Mouse (Mus musculus): ENCODE data around the gene Slc38a11. TPM values are rescaled to one million over a fixed set of nuclear protein-coding genes. Genes with fewer than 3 reads are reported as not detected.

The Slc38a11 gene
- total and polyA plus RNA-seq, 3 experiments, result 1.3 to 1.4 (median 1.3) TPM

GRCm38 (mm10) chr2:65293411-65293810 is 70.4 kb downstream of the Slc38a11 start:
- Histone ChIP-seq H3K9ac (ENCODE audit: low read depth, low read length) (no peak overlapping the region), H3K27ac (no peak overlapping the region), H3K36me3 (ENCODE audit: control insufficient read depth, insufficient read depth, low read length) (no peaks in the 10 kb centered on the region), H3K79me2 (replicated peaks; ENCODE audit: control insufficient read depth, insufficient read depth, low read length) (no peaks in the 10 kb centered on the region), H3K27me3 (ENCODE audit: control insufficient read depth, insufficient read depth, low read length) (no peaks in the 10 kb centered on the region), H3K4me3 (no peak overlapping the region), H3K4me1 (ENCODE audit: control insufficient read depth, insufficient read depth, low read length) (no peaks in the 10 kb centered on the region; the same call in 1 of the 2 replicates)
- TF ChIP-seq EP300 (IDR thresholded peaks at IDR 0.05; ENCODE audit: insufficient read depth, low read depth, low read length) (no peak), POLR2A (IDR thresholded peaks at IDR 0.05; ENCODE audit: insufficient read depth, low read depth, low read length) (no peak), CTCF (IDR thresholded peaks at IDR 0.05) (no peak)
- 78% methylated on average over 8 of the region's 8 CpGs for WGBS
- intact Hi-C loops (cut with DNase I), result loop anchor here (5.0 kb wide), 1 partner anchor 56 kb away; the partner anchor contains the start of gene Cobll1
- DNase-seq, result peak in 1 of 2 experiments; percentile 6

- H3K36me3 ChIP-seq (ENCODE audit: control insufficient read depth, insufficient read depth, low read length), result no peaks in the 10 kb centered on the region
- no peak overlapping the region for H3K9ac ChIP-seq (ENCODE audit: low read depth, low read length)
- H3K27ac ChIP-seq, result no peak overlapping the region
- TF ChIP-seq POLR2A (IDR thresholded peaks at IDR 0.05; ENCODE audit: insufficient read depth, low read depth, low read length), result no peak
- no peak for TF ChIP-seq EP300 (IDR thresholded peaks at IDR 0.05; ENCODE audit: insufficient read depth, low read depth, low read length)
- TF ChIP-seq CTCF (IDR thresholded peaks at IDR 0.05), result no peak
- no peaks in the 10 kb centered on the region for H3K27me3 ChIP-seq (ENCODE audit: control insufficient read depth, insufficient read depth, low read length)
- H3K4me1 ChIP-seq (ENCODE audit: control insufficient read depth, insufficient read depth, low read length), result peaks cover 3% of the 10 kb centered on the region
- DNase-seq, result no peak
- intact Hi-C loops (cut with DNase I), result loop anchor here (5.0 kb wide), 1 partner anchor 52 kb away; the partner anchor contains the start of gene Cobll1
- WGBS, result 79% methylated on average over 4 of the region's 4 CpGs
- no peaks in the 10 kb centered on the region for H3K79me2 ChIP-seq (replicated peaks; ENCODE audit: control insufficient read depth, insufficient read depth, low read length)
- no peak overlapping the region for H3K4me3 ChIP-seq
These were observed 74.1 kb downstream of the Slc38a11 start for GRCm38 (mm10) chr2:65289721-65290120.

- Histone ChIP-seq H3K9ac (ENCODE audit: low read depth, low read length) (no peak overlapping the region), H3K27me3 (ENCODE audit: control insufficient read depth, insufficient read depth, low read length) (no peaks in the 10 kb centered on the region), H3K4me1 (ENCODE audit: control insufficient read depth, insufficient read depth, low read length) (peaks cover 3% of the 10 kb centered on the region), H3K36me3 (ENCODE audit: control insufficient read depth, insufficient read depth, low read length) (no peaks in the 10 kb centered on the region), H3K79me2 (replicated peaks; ENCODE audit: control insufficient read depth, insufficient read depth, low read length) (no peaks in the 10 kb centered on the region), H3K27ac (no peak overlapping the region), H3K4me3 (no peak overlapping the region)
- 68% methylated on average over 1 of the region's 1 CpGs for WGBS
- DNase-seq, result no peak
- no peak for TF ChIP-seq POLR2A (IDR thresholded peaks at IDR 0.05; ENCODE audit: insufficient read depth, low read depth, low read length)
- TF ChIP-seq EP300 (IDR thresholded peaks at IDR 0.05; ENCODE audit: insufficient read depth, low read depth, low read length), result no peak
- TF ChIP-seq CTCF (IDR thresholded peaks at IDR 0.05), result no peak
- intact Hi-C loops (cut with DNase I), result no loop called here
These were observed 75.1 kb downstream of the Slc38a11 start for GRCm38 (mm10) chr2:65288696-65289095.

DNA sequence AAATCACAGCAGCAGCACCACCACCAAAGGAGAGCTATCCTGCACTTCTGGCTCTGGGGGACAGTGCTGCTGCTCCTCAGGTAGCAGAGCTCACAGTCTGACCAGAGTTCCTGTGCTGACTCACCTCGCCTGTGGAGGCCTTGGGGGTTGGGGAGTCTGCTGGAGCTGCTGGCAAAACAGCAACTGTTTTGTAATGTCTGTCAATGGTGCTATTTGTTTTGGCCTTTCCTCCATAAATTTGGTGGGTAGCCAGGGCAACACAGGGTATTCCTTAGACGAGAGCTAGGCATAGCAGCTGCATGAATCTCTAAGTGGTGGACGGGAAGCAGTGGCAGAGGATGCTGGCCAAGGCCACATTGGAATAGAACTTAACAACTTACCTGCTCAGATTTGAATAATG is 78.5 kb downstream of the Slc38a11 start:
- Histone ChIP-seq H3K27me3 (ENCODE audit: control insufficient read depth, insufficient read depth, low read length) (no peaks in the 10 kb centered on the region), H3K27ac (no peak overlapping the region), H3K36me3 (ENCODE audit: control insufficient read depth, insufficient read depth, low read length) (no peaks in the 10 kb centered on the region), H3K4me1 (ENCODE audit: control insufficient read depth, insufficient read depth, low read length) (peaks cover 3% of the 10 kb centered on the region), H3K9ac (ENCODE audit: low read depth, low read length) (no peak overlapping the region), H3K4me3 (no peak overlapping the region), H3K79me2 (replicated peaks; ENCODE audit: control insufficient read depth, insufficient read depth, low read length) (no peaks in the 10 kb centered on the region)
- TF ChIP-seq POLR2A (IDR thresholded peaks at IDR 0.05; ENCODE audit: insufficient read depth, low read depth, low read length) (no peak), CTCF (IDR thresholded peaks at IDR 0.05) (no peak), EP300 (IDR thresholded peaks at IDR 0.05; ENCODE audit: insufficient read depth, low read depth, low read length) (no peak)
- intact Hi-C loops (cut with DNase I), result no loop called here
- WGBS, result 65% methylated on average over 3 of the region's 3 CpGs
- peak in 1 of 2 experiments; percentile 38 for DNase-seq

DNA sequence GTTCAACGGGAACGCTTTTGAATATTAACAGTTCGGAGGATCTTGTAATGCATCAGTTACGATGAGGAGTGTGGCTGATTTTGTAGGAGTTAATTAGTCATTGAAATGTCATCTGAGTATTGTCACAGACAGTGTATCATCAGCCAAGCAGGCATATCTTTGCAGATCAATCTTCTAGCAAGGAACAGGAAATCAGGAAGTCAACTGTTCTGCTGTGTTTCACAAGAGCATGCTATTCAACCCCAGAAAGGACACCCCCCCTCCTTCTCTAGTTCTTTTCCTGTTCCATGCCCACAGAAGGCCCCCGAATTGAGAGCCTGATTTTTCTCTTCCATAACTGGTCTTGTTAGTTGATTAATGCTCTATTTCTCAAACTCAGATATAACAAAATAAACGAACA is 80.9 kb downstream of the Slc38a11 start:
- intact Hi-C loops (cut with DNase I), result no loop called here
- 74% methylated on average over 6 of the region's 6 CpGs for WGBS

DNA sequence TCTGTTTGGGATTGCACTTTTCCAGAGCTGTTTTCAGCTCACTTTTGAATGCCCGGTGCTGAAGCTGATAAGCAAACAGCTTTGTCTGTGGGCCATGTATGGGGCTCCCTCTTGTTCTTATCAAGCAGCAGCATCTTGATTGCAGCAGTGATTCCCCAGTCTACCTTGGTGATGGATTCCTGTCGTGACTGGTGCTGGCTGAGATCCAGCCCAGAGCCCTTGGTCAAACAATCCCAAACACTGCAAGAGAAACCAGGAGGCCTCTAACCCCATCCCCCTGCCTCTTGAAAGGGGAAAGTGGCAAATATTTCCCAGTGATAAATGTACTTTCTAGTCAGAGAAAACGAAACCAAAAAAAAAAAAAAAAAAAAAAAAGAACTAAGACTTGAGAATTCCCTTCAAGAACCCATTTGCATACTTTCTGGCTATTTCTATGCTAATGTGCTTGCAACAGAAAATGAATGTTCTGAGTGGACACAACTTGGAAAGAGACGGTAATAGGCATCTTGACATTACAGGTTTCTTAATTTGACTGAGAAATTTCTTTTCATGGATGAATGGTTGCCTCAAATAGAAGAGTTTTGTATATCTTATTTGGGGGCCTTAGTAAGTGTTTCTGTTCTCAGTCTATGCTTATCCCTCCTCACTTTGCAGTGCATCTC is 84.7 kb downstream of the Slc38a11 start:
- Histone ChIP-seq H3K4me1 (ENCODE audit: control insufficient read depth, insufficient read depth, low read length) (no peaks in the 10 kb centered on the region), H3K27ac (no peak overlapping the region), H3K9ac (ENCODE audit: low read depth, low read length) (no peak overlapping the region), H3K4me3 (no peak overlapping the region), H3K36me3 (ENCODE audit: control insufficient read depth, insufficient read depth, low read length) (no peaks in the 10 kb centered on the region), H3K27me3 (ENCODE audit: control insufficient read depth, insufficient read depth, low read length) (no peaks in the 10 kb centered on the region), H3K79me2 (replicated peaks; ENCODE audit: control insufficient read depth, insufficient read depth, low read length) (no peaks in the 10 kb centered on the region)
- 34% methylated on average over 4 of the region's 4 CpGs for WGBS
- intact Hi-C loops (cut with DNase I), result no loop called here
- no peak for DNase-seq
- TF ChIP-seq EP300 (IDR thresholded peaks at IDR 0.05; ENCODE audit: insufficient read depth, low read depth, low read length), result no peak

More for the DNA sequence above, 80.9 kb downstream of the Slc38a11 start:
- Histone ChIP-seq H3K36me3 (ENCODE audit: control insufficient read depth, insufficient read depth, low read length) (no peaks in the 10 kb centered on the region), H3K27me3 (ENCODE audit: control insufficient read depth, insufficient read depth, low read length) (no peaks in the 10 kb centered on the region), H3K79me2 (replicated peaks; ENCODE audit: control insufficient read depth, insufficient read depth, low read length) (no peaks in the 10 kb centered on the region), H3K9ac (ENCODE audit: low read depth, low read length) (no peak overlapping the region), H3K4me1 (ENCODE audit: control insufficient read depth, insufficient read depth, low read length) (peaks cover 3% of the 10 kb centered on the region), H3K4me3 (no peak overlapping the region), H3K27ac (no peak overlapping the region)
- TF ChIP-seq EP300 (IDR thresholded peaks at IDR 0.05; ENCODE audit: insufficient read depth, low read depth, low read length), result no peak
- no peak for DNase-seq
